Mouse (Mus musculus): ENCODE results near the gene Hoxa3.

The Hoxa3 gene

GRCm38 (mm10) chr6:52183311-52184080 is 29.6 kb downstream of the Hoxa3 start:
- no peak for DNase-seq (ENCODE audit: low read depth)

- DNase-seq (ENCODE audit: low read depth): no peak
These were observed 30.3 kb downstream of the Hoxa3 start for GRCm38 (mm10) chr6:52182793-52183192.

- no peak for DNase-seq (ENCODE audit: low read depth)
These were observed 31.1 kb downstream of the Hoxa3 start for GRCm38 (mm10) chr6:52182030-52182429.

- no peak for DNase-seq (ENCODE audit: low read depth)
These were observed 32.4 kb downstream of the Hoxa3 start for GRCm38 (mm10) chr6:52180726-52181125.

- no peak for DNase-seq (ENCODE audit: low read depth)
These were observed 32.9 kb downstream of the Hoxa3 start for GRCm38 (mm10) chr6:52180213-52180710.

- no peak for DNase-seq (ENCODE audit: low read depth)
These were observed 33.4 kb downstream of the Hoxa3 start for GRCm38 (mm10) chr6:52179690-52180089.

- no peak for DNase-seq (ENCODE audit: low read depth)
These were observed 34.0 kb downstream of the Hoxa3 start for GRCm38 (mm10) chr6:52178918-52179665.

- DNase-seq (ENCODE audit: low read depth): no peak
These were observed 35.3 kb downstream of the Hoxa3 start for GRCm38 (mm10) chr6:52177806-52178205.

GRCm38 (mm10) chr6:52177061-52177735 is 35.9 kb downstream of the Hoxa3 start, which contains the start of gene 5730596B20Rik:
TSS of gene 5730596B20Rik (plus strand) at chr6:52177498.
- no peak for DNase-seq (ENCODE audit: low read depth)

GRCm38 (mm10) chr6:52176391-52176790 is 36.7 kb downstream of the Hoxa3 start:
- DNase-seq (ENCODE audit: low read depth): no peak

GRCm38 (mm10) chr6:52175864-52176263 is 37.3 kb downstream of the Hoxa3 start:
- DNase-seq (ENCODE audit: low read depth): no peak

- no peak for DNase-seq (ENCODE audit: low read depth)
These were observed 38.0 kb downstream of the Hoxa3 start for GRCm38 (mm10) chr6:52174968-52175751.

- DNase-seq (ENCODE audit: low read depth): no peak
These were observed 39.5 kb downstream of the Hoxa3 start for GRCm38 (mm10) chr6:52173648-52174047.

- DNase-seq (ENCODE audit: low read depth): no peak
These were observed 40.6 kb downstream of the Hoxa3 start for GRCm38 (mm10) chr6:52172501-52172900.

GRCm38 (mm10) chr6:52171938-52172337 is 41.2 kb downstream of the Hoxa3 start:
- DNase-seq (ENCODE audit: low read depth): no peak

GRCm38 (mm10) chr6:52171331-52171730 is 41.8 kb downstream of the Hoxa3 start:
- DNase-seq (ENCODE audit: low read depth): no peak

GRCm38 (mm10) chr6:52170898-52171223 is 42.3 kb downstream of the Hoxa3 start:
- DNase-seq (ENCODE audit: low read depth): no peak

- DNase-seq (ENCODE audit: low read depth): no peak
These were observed 42.8 kb downstream of the Hoxa3 start for GRCm38 (mm10) chr6:52170166-52170897.

- DNase-seq (ENCODE audit: low read depth): no peak
These were observed 43.5 kb downstream of the Hoxa3 start for GRCm38 (mm10) chr6:52169499-52170165.

- DNase-seq (ENCODE audit: low read depth): no peak
These were observed 44.7 kb downstream of the Hoxa3 start for GRCm38 (mm10) chr6:52168191-52169055.

Measured in induced T-regulatory cell, adult 2 months (primary cell).